Mouse (Mus musculus) T-cell, adult 66 days (primary cell): ENCODE results near the gene Mmel1. TPM values are rescaled to one million over a fixed set of nuclear protein-coding genes. Genes with fewer than 3 reads are reported as not detected.

Source experiments
- total RNA-seq, 2 experiments: library from RNA; stranded (reverse); gene quantifications; 3 replicates in 1 of 2; 4 replicates in 1 of 2; pipeline ENCODE4 v1.2.4; 2023

Gene Mmel1
- total RNA-seq: not detected

GRCm38 (mm10) chr4:154869440-154869839 is at the start of gene Mmel1:
Mmel1 (plus strand) TSS chr4:154869585.

GRCm38 (mm10) chr4:154837170-154837569 is 32.2 kb upstream of the Mmel1 start, which contains the start of gene Ttc34:
Ttc34 (plus strand) TSS chr4:154837459.

GRCm38 (mm10) chr4:154898506-154899446 is 29.4 kb downstream of the Mmel1 start, which contains the start of gene Fam213b:
Fam213b (minus strand) TSS chr4:154899135.

GRCm38 (mm10) chr4:154928395-154929087 is 59.2 kb downstream of the Mmel1 start, which contains the start of gene Tnfrsf14:
Tnfrsf14 (minus strand) TSS chr4:154928563.

Other genes starting within 250 kb of the Mmel1 start
- 1 to 10 TPM; 3.7 to 4.6 TPM for gene Prdm16, start 232.7 kb upstream of the Mmel1 start, total RNA-seq
- not detected for gene Actrt2, start 201.7 kb upstream of the Mmel1 start, total RNA-seq
- gene Ttc34, start 32.1 kb upstream of the Mmel1 start, total RNA-seq: not detected
- gene Fam213b, start 29.6 kb downstream of the Mmel1 start, total RNA-seq: 1 to 10 TPM; 1.2 to 2.9 TPM
- gene Tnfrsf14, start 59.0 kb downstream of the Mmel1 start, total RNA-seq: 100 to 1,000 TPM; 136 to 156 TPM
- under 1 TPM; 0.58 to 0.59 TPM for gene Hes5, start 91.3 kb downstream of the Mmel1 start, total RNA-seq
- gene Pank4, start 94.5 kb downstream of the Mmel1 start, total RNA-seq: 10 to 100 TPM; 96.9 to 97.9 TPM
- gene Plch2, start 187.2 kb downstream of the Mmel1 start, total RNA-seq: 1 to 10 TPM in 1 of 2 experiments, under 1 TPM in 1; 0.61 to 1.7 TPM
- 1 to 10 TPM; 9.1 to 9.7 TPM for gene Pex10, start 197.4 kb downstream of the Mmel1 start, total RNA-seq
- 10 to 100 TPM; 69.9 to 70.7 TPM for gene Rer1, start 216.8 kb downstream of the Mmel1 start, total RNA-seq
- gene Morn1, start 217.0 kb downstream of the Mmel1 start, total RNA-seq: 1 to 10 TPM; 1.5 to 2.7 TPM